Mouse (Mus musculus): ENCODE results near the gene Ptcd3. TPM values are rescaled to one million over a fixed set of nuclear protein-coding genes. Genes with fewer than 3 reads are reported as not detected.
"Not testable (repeated sequence)": the region's sequence is repeated elsewhere in the genome, so short reads cannot be mapped to it uniquely, and the experiment has no call there.

Ptcd3 gene
- polyA plus RNA-seq, 1 experiment from 2014 or later: 79.9 TPM

DNA sequence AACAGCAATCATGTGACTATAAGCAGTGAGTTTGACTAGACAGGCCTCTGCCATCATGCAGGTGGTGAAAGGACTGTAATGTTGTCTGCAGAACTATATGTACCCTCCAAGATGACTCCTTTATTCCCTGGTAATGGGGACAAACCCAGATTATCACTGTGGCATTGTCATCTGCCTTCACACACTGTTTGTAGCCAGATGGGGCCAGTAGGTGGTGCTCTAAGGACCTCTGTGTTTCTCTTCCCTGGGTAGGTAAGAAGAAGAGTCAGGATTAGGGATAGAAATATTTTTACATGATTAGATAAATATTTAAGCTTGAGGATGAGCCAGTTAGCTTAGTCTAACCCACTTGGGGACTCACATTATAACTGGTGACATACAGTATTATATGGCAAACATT is 19.4 kb upstream of the Ptcd3 start:
- no peaks in the 10 kb centered on the region for H3K27me3 ChIP-seq
- H3K9me3 ChIP-seq: no peaks in the 10 kb centered on the region
- peaks cover 74% of the 10 kb centered on the region for H3K36me3 ChIP-seq
- no peak overlapping the region for H3K4me3 ChIP-seq
- no peak overlapping the region for H3K4me2 ChIP-seq
- no peaks in the 10 kb centered on the region for H3K4me1 ChIP-seq (replicated peaks)
- 0 out of 2 replicates have a peak, but pooled peaks have one; percentile 54 for ATAC-seq (ENCODE audit: low FRiP score, low read depth)
- no peak overlapping the region for H3K9ac ChIP-seq
- H3K27ac ChIP-seq (replicated peaks): no peak overlapping the region

DNA sequence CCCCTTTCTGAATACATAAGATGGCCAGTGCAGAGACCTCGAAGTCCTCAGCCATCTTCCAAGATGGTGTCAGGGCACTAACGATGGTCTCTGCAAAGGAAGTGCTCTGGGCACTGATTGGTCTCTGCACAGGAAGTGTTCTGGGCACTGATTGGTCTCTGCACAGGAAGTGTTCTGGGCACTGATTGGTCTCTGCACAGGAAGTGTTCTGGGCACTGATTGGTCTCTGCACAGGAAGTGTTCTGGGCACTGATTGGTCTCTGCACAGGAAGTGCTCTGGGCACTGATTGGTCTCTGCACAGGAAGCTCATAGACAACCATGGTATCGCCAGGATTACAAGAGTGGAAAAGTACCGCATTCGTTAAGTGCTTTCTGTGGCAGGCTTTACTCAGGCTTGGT is 16.7 kb upstream of the Ptcd3 start:
- not testable (repeated sequence) for H3K4me1 ChIP-seq (replicated peaks); H3K27me3 ChIP-seq; H3K9me3 ChIP-seq; H3K4me3 ChIP-seq; H3K27ac ChIP-seq (replicated peaks); H3K4me2 ChIP-seq; ATAC-seq (ENCODE audit: low FRiP score, low read depth); H3K9ac ChIP-seq
- H3K36me3 ChIP-seq: peaks cover 71% of the 10 kb centered on the region
- WGBS: 94% methylated on average over 5 of the region's 5 CpGs

DNA sequence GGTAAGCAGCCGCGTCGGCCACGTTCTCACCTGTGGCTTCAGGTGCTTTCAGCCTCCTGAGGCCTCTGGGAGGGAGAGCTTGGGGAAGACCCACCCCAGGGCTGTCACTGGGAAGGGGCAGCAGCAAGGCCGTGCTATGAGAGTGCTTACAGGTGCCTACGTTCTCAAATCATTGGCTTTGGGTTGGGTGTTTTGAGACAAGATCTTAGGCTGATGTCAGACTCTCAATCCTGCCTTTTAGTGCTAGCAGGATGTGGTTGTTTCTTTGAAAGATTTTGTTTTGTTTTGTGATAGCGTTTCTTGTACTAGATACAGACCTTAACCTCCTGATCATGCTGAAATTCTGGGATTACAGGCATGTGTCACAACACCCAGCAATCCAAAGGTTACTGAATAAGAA is 12.2 kb upstream of the Ptcd3 start:
- no peak for ATAC-seq (ENCODE audit: low FRiP score, low read depth)
- Histone ChIP-seq H3K27ac (replicated peaks) (no peak overlapping the region), H3K4me3 (no peak overlapping the region), H3K36me3 (peaks cover 87% of the 10 kb centered on the region), H3K9ac (no peak overlapping the region), H3K9me3 (no peaks in the 10 kb centered on the region), H3K27me3 (no peaks in the 10 kb centered on the region), H3K4me1 (replicated peaks) (no peaks in the 10 kb centered on the region), H3K4me2 (no peak overlapping the region)
- 94% methylated on average over 7 of the region's 7 CpGs for WGBS

DNA sequence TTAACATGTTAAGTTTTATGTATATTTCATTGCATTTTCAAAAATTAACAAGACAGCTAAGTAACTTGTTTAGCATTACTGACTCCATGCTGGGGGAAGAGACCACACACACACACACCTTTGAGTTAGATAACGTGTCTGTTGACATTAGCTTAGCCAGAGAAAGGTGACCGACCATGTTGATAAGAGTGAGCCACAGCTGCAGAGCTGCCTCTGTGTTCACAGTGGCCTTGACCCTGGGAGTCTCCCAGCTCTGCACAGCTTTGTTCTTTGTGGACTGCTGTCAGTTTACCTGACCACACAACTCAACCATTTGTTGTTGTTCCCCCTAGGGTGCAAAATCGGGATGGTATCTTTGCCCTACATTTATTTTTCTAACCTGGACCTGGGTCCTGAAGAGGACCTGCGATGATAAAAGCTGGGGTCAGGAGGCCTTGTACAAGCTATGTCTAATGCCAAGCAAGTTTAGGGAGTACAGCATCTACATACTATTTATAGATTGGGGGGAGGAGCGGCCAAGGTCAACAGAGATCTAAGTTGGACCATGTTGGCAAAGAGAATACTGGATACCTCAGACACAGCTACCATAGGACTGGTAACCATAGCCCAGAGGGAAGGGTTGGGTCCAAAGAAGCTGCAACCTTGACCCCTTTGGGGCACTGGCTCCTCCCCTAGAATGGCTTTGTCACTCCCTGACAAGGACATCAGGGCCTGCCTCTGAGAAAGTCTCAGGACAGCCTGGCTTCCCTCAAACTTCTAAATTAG is 3.3 kb upstream of the Ptcd3 start:
- peaks cover 21% of the 10 kb centered on the region for H3K4me1 ChIP-seq (replicated peaks)
- H3K4me3 ChIP-seq: no peak overlapping the region
- 89% methylated on average over 5 of the region's 5 CpGs for WGBS
- no peak for ATAC-seq (ENCODE audit: low FRiP score, low read depth)
- peaks cover 27% of the 10 kb centered on the region for H3K36me3 ChIP-seq
- H3K4me2 ChIP-seq: no peak overlapping the region
- no peak overlapping the region for H3K9ac ChIP-seq
- H3K27ac ChIP-seq (replicated peaks): no peak overlapping the region
- H3K27me3 ChIP-seq: no peaks in the 10 kb centered on the region
- no peaks in the 10 kb centered on the region for H3K9me3 ChIP-seq

DNA sequence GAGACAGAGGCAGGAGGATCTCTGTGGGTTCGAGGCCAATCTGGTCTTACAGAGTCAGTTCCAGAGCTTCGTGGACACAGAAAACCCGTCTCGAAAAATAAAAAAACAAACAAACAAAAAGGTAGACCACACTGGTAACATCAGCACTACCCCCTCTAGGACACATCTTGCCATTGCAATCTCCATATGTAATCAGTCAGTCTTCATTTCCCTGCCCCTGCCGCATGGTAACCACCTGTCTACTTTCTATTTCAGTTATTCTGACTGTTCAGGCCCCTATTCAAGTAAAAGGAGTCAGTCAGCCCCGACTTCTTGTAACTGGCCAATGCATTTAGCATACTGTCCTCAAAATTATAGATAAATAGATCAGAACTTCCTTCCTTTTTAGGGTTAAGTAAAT is 1.3 kb upstream of the Ptcd3 start:
- H3K9ac ChIP-seq: no peak overlapping the region
- H3K27me3 ChIP-seq: no peaks in the 10 kb centered on the region

DNA sequence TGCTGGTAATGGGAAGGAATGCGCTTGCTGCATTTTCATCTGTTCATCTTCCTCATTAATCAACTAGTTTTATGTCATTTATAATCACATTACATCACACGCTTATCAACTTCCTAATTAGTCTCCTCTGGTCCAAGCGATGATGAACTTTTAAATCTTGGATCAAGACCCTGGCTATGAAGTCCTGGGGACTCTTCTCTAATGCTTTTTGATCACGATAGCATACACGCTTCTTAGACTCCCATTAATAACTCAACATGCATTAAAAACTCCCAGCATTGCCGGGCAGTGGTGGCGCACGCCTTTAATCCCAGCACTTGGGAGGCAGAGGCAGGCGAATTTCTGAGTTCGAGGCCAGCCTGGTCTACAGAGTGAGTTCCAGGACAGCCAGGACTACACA is 834 bp upstream of the Ptcd3 start:
- no peak; the same call in 1 of the 2 replicates for ATAC-seq (ENCODE audit: low FRiP score, low read depth)
- Histone ChIP-seq H3K4me1 (replicated peaks) (peaks cover 21% of the 10 kb centered on the region), H3K27ac (replicated peaks) (peak overlapping the region; percentile 70; the same call in 1 of the 2 replicates), H3K27me3 (no peaks in the 10 kb centered on the region), H3K4me3 (peak overlapping the region; percentile 69), H3K9ac (peak overlapping the region; percentile 62), H3K4me2 (peak overlapping the region; percentile 69), H3K9me3 (no peaks in the 10 kb centered on the region), H3K36me3 (peaks cover 24% of the 10 kb centered on the region)
- 23% methylated on average over 10 of the region's 10 CpGs for WGBS

More for the DNA sequence above, 1.3 kb upstream of the Ptcd3 start:
- 79% methylated on average over 6 of the region's 6 CpGs for WGBS
- ATAC-seq (ENCODE audit: low FRiP score, low read depth): no peak
- Histone ChIP-seq H3K27ac (replicated peaks) (no peak overlapping the region), H3K4me2 (peak overlapping the region; percentile 69), H3K4me1 (replicated peaks) (peaks cover 21% of the 10 kb centered on the region), H3K9me3 (no peaks in the 10 kb centered on the region), H3K4me3 (peak overlapping the region; percentile 69), H3K36me3 (peaks cover 21% of the 10 kb centered on the region)

DNA sequence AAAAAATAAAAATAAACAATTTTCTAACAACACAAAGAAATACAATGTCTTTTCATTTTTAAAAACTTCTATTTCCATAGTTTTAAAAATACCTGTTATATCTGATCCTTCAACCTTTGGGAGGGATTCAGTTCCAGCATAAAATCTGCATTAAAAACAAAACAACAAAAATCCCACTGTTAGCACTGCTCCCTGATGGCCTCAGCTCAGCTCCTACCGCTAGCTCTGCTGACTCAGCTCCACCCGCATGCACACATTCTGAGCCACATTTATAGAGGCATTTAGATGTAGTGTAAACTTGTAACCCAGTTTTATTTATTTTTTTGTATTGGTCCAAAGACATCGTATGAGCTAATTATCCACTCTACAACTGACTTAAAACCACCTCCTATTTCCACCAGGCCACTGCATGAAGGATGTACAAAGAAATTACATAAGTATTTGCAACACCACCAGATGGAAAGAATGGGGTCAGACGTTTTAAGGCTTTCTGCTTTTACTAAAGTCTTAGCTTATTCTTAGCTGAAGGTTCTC is 781 bp downstream of the Ptcd3 start:
- peak overlapping the region; percentile 69 for H3K4me2 ChIP-seq
- no peaks in the 10 kb centered on the region for H3K9me3 ChIP-seq
- H3K36me3 ChIP-seq: peaks cover 28% of the 10 kb centered on the region
- 7% methylated on average over 4 of the region's 4 CpGs for WGBS
- peaks cover 21% of the 10 kb centered on the region for H3K4me1 ChIP-seq (replicated peaks)
- H3K27me3 ChIP-seq: no peaks in the 10 kb centered on the region
- peak overlapping the region; percentile 62 for H3K9ac ChIP-seq
- ATAC-seq (ENCODE audit: low FRiP score, low read depth): no peak
- peak overlapping the region; percentile 69 for H3K4me3 ChIP-seq
- H3K27ac ChIP-seq (replicated peaks): no peak overlapping the region

DNA sequence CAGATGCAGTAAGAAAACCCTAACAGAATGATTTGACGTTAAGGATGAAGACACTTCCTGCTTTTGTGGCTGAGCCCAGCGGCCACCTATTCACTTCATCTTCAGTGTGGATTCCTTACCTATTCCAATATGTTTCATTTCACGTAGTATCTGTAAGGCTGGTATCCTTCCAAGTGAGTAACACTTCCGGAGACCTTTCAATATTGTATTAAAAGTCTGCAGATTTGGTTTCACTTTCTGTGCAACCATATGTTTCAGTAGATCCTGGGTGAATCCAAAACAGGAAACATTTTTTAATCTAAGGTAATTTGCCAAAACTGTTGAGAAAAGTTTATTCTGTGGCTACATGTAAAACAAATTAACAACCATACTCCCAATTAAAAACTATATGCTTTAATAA is 15.3 kb downstream of the Ptcd3 start:
- Histone ChIP-seq H3K36me3 (peaks cover 93% of the 10 kb centered on the region), H3K4me1 (replicated peaks) (no peaks in the 10 kb centered on the region), H3K27me3 (no peaks in the 10 kb centered on the region), H3K9me3 (no peaks in the 10 kb centered on the region), H3K4me3 (no peak overlapping the region), H3K4me2 (no peak overlapping the region), H3K9ac (no peak overlapping the region), H3K27ac (replicated peaks) (no peak overlapping the region)
- no peak for ATAC-seq (ENCODE audit: low FRiP score, low read depth)
- over 99% methylated on average over 4 of the region's 4 CpGs for WGBS

DNA sequence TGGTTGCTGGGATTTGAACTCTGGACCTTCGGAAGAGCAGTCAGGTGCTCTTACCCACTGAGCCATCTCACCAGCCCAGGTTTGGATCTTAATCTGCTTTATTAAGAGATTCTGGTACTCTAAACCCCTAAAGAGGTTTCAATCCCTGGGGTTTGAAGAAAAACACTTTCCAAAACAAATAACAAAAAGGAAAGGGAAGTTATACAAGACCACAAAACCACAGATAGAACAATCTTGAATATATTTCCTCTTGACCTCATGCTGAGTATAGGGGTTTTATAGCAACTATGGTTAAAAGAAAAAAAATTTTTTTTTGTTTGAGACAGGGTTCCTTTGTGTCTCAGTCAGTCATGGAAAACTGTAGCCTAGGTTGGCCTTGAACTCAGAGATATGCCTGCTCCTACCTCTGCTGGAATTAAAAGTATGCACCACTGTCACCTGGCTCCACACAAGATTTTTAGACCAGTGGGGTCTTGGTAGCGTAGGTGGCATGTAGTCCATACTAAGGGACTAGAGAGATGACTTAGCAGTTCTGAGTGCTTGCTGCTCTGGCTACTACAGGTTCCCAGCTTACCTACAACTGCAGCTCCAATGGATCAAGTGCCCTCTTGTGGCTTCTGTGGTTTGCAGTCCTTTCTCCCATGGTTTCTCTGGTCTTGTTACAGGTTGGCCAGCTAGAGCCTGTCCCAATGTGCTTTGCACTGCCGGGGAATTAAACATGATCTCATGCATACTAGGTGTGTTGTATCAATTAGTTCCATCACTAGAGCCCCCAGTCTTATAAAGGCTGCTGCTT is 30.4 kb downstream of the Ptcd3 start:
- Histone ChIP-seq H3K9ac (no peak overlapping the region), H3K9me3 (no peaks in the 10 kb centered on the region), H3K4me2 (no peak overlapping the region), H3K4me3 (no peak overlapping the region), H3K27ac (replicated peaks) (no peak overlapping the region), H3K36me3 (peaks cover 75% of the 10 kb centered on the region), H3K4me1 (replicated peaks) (no peaks in the 10 kb centered on the region), H3K27me3 (no peaks in the 10 kb centered on the region)
- 92% methylated on average over 3 of the region's 3 CpGs for whole genome bisulfite sequencing
- ATAC-seq (ENCODE audit: low FRiP score, low read depth): no peak

DNA sequence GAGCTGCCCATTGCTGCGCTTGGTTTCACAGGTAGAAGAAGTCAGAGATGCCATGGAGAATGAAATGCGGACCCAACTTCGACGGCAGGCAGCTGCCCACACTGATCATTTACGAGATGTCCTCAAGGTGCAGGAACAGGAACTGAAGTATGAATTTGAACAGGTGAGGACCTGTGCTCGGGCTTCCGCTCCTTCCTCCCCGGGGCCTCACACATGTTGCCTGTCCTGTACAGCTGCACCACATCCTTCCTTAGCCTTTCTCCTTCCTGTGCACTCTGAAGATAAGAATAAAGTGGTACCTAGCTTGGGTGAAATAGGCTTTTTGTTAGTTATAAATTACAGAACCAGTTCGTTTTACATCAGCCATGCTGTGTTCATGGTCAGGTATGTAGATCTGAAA is 37.2 kb downstream of the Ptcd3 start:
- Histone ChIP-seq H3K9ac (no peak overlapping the region), H3K27me3 (no peaks in the 10 kb centered on the region), H3K36me3 (peaks cover 77% of the 10 kb centered on the region), H3K4me1 (replicated peaks) (no peaks in the 10 kb centered on the region), H3K9me3 (no peaks in the 10 kb centered on the region), H3K4me3 (no peak overlapping the region), H3K27ac (replicated peaks) (no peak overlapping the region), H3K4me2 (no peak overlapping the region)
- 95% methylated on average over 9 of the region's 9 CpGs for whole genome bisulfite sequencing
- no peak for ATAC-seq (ENCODE audit: low FRiP score, low read depth)

DNA sequence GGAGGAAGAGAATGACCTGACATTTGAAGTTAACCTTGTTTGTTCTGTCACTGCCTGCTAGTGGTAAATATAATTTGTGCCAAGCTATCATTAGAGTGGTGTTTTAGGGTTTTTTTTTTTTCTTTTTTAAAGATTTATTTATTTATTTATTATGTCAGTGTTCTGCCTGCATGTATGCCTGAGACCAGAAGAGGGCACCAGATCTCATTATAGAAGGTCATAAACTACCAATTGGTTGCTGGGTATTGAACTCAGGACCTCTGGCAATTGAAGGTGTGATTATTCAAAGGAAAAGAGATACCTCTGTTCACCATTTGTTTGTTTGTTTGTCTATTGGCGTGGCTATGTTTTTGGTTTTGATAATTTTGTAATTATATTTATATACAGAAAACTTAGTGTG is 39.7 kb downstream of the Ptcd3 start:
- H3K4me2 ChIP-seq: no peak overlapping the region
- no peak overlapping the region for H3K9ac ChIP-seq
- H3K27me3 ChIP-seq: no peaks in the 10 kb centered on the region
- no peak for ATAC-seq (ENCODE audit: low FRiP score, low read depth)
- H3K9me3 ChIP-seq: no peaks in the 10 kb centered on the region
- H3K4me3 ChIP-seq: no peak overlapping the region
- WGBS: 91% methylated on average over 1 of the region's 1 CpGs
- H3K4me1 ChIP-seq (replicated peaks): no peaks in the 10 kb centered on the region
- no peak overlapping the region for H3K27ac ChIP-seq (replicated peaks)
- H3K36me3 ChIP-seq: peaks cover 83% of the 10 kb centered on the region

DNA sequence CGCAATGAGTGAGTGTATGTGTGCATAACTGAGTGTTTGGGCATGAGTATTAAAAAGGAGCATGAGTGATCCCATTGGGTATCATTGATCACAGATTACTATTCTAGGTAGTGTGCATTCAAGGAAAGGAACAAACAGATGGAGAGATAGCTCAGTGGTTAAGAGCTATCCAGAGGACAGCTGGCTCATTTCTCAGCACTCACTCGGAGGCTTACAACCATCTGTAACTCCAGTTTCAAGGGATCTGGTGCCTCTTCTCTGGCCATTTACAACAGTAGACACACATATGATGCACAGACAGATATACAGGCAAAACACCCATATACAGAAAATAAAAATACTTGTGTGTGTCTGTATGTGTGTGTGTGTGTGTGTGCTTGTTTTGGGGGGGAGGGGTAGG is 40.8 kb downstream of the Ptcd3 start:
- Histone ChIP-seq H3K27me3 (no peaks in the 10 kb centered on the region), H3K36me3 (peaks cover 84% of the 10 kb centered on the region), H3K4me1 (replicated peaks) (no peaks in the 10 kb centered on the region), H3K27ac (replicated peaks) (no peak overlapping the region), H3K9ac (no peak overlapping the region), H3K4me2 (no peak overlapping the region), H3K9me3 (no peaks in the 10 kb centered on the region), H3K4me3 (no peak overlapping the region)
- no peak for ATAC-seq (ENCODE audit: low FRiP score, low read depth)
- 88% methylated on average over 2 of the region's 2 CpGs for WGBS
